Mouse (Mus musculus) spleen, adult 2 months (tissue): ENCODE data around the gene Rab30.

Experiments
- CTCF ChIP-seq: fragments of 200-500 bp; IDR thresholded peaks from 2 replicates; pipeline ENCODE4 v1.5.1; 2011; ENCODE audit warnings: mild to moderate bottlenecking, inconsistent platforms; ENCODE audit not compliant: insufficient read depth, insufficient read length, insufficient replicate concordance; ENCODE audit errors: extremely low read depth
- POLR2A ChIP-seq: fragments of 200-500 bp; IDR thresholded peaks from 2 replicates; pipeline ENCODE4 v1.6.1; 2011; ENCODE audit warnings: low read depth, low read length, inconsistent platforms

DNA sequence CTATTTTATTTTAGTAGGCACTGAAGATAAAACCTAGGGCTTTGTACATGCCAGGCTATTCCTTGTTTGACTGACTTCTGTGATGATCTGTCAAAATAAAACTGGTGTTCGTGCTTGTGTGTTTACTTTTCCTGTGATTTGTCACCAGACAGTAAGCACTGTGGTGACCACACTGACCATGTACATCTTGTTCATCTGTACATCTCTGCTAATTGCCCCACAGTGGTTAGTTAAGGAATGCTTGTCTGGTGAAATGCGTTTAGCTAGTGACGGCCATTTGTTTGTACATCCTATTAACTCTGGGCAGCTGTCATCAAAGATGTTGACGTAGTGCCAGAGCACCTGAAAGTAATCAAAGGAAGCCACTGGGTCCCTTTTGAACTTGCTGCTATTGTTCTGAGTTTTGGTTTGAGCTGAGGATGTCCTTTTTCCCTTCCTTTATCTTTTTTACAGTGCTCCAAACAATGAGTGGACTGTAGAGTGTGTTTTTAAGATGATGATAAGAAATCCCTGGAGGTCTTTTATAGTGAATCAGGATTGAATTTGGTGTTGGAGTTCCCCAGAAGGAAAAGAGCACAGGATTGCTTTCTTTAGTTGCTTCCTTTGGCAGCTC, 149.3 kb downstream of the Rab30 start:
- TF ChIP-seq POLR2A (no peak), CTCF (no peak)
